Comparison of ENCODE assay signal across 27 mouse cellular contexts in the genomic region with DNA sequence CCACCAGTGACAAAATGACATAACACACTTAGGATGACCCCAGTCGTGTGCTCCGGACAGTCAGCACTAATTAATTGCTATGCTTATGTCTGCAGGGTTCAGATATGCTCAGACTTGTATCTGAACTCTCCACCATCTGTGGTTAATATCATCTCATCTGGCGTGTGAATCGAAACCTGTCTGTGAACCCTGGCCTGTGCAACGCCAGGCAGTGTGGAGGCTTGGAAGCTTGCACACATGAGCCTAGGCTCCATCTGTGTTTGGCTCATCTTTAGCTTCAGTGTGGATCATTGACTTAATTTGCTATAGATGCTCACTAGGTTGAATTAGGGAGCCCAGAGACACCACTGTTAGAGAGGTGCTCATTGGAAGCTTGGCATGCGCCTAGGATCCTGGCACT. TPM values are rescaled to one million over a fixed set of nuclear protein-coding genes. Genes with fewer than 3 reads are reported as not detected.
"Had no signal": no experiment of that assay in that cellular context is flagged by ENCODE, and none has a peak within 500 bp of the region (broad histone marks: within the 10 kb centered on the region; RNA-seq: fewer than 3 reads in every experiment).

No protein-coding gene starts in this region.

- DNase-seq: gastrocnemius, postnatal 14 days; gastrocnemius, postnatal 36 days; heart, adult 11 months; heart, adult 2 months; heart, postnatal 14 days; heart, postnatal 36 days; kidney, adult 18-20 months; kidney, adult 8-10 months; kidney, postnatal 14 days; kidney, postnatal 36 days; layer of hippocampus, adult 9-11 months; layer of hippocampus, postnatal 36 days; left cerebral cortex, postnatal 4 days had no signal

- H3K36me3 ChIP-seq: heart, embryonic 13.5 days; heart, embryonic 15.5 days; hindbrain, embryonic 13.5 days; hindbrain, embryonic 15.5 days; intestine, embryonic 15.5 days; kidney, embryonic 15.5 days; limb, embryonic 13.5 days; limb, embryonic 15.5 days; liver, embryonic 12.5 days had no signal

- H3K4me3 ChIP-seq: heart, adult 2 months; heart, embryonic 13.5 days; heart, embryonic 15.5 days; hindbrain, embryonic 13.5 days; hindbrain, embryonic 15.5 days; intestine, embryonic 15.5 days; kidney, embryonic 15.5 days; limb, embryonic 13.5 days; limb, embryonic 15.5 days; liver, embryonic 12.5 days had no signal

- H3K27ac ChIP-seq: heart, adult 2 months; heart, embryonic 13.5 days; heart, embryonic 15.5 days; hindbrain, embryonic 13.5 days; hindbrain, embryonic 15.5 days; hindbrain, postnatal 0 days; intestine, embryonic 15.5 days; kidney, embryonic 15.5 days; kidney, postnatal 0 days; limb, embryonic 13.5 days; limb, embryonic 15.5 days; liver, embryonic 12.5 days had no signal

- H3K4me1 ChIP-seq: kidney, embryonic 15.5 days had no signal

- ATAC-seq: hindbrain, postnatal 0 days; intestine, embryonic 15.5 days; intestine, postnatal 0 days; liver, embryonic 12.5 days had no signal

- H3K27me3 ChIP-seq: heart, embryonic 13.5 days; heart, embryonic 15.5 days; hindbrain, embryonic 13.5 days; hindbrain, embryonic 15.5 days; intestine, embryonic 15.5 days; kidney, embryonic 15.5 days; limb, embryonic 13.5 days; limb, embryonic 15.5 days; liver, embryonic 12.5 days had no signal

RNA-seq across cellular contexts. Expression of gene Cd5, which starts 23.7 kb away (rescaled TPM):
- polyA plus RNA-seq: hindbrain, embryonic 11.5 days; limb, embryonic 11.5 days; liver, embryonic 12.5 days had no signal
